Mouse (Mus musculus) spleen, adult 2 months (tissue): ENCODE results near the gene Rad23b.

Experiments used
- CTCF ChIP-seq: fragments of 200-500 bp; IDR thresholded peaks from 2 replicates; pipeline ENCODE4 v1.5.1; 2011; ENCODE audit warnings: mild to moderate bottlenecking, inconsistent platforms; ENCODE audit not compliant: insufficient read depth, insufficient read length, insufficient replicate concordance; ENCODE audit errors: extremely low read depth
- POLR2A ChIP-seq: fragments of 200-500 bp; IDR thresholded peaks from 2 replicates; pipeline ENCODE4 v1.6.1; 2011; ENCODE audit warnings: low read depth, low read length, inconsistent platforms

DNA sequence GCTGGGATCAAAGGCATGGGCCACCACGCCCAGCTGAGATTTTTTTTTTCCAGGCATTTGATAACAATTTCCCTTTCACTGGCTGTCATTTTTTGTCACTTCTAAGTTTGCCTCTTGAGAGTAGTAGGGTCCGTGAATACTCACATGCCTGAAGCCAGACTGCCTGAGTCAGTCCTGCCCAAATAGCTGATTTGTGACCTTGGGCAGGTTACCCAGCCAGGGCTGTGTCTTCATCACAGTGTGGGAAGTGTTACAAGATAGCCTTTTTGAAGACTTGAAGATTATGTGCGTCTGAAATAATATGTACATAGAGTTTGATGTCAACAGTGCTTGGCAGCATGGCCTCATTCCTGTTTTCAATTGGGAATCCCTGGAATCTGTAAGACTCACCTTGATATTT is 6.9 kb downstream of the Rad23b start:
- TF ChIP-seq POLR2A = no peak
- TF ChIP-seq CTCF = no peak
